Mouse (Mus musculus) heart, embryonic 14.5 days (tissue): Measurements from ENCODE around the gene Nemf. TPM values are rescaled to one million over a fixed set of nuclear protein-coding genes. Genes with fewer than 3 reads are reported as not detected.
A peak's percentile ranks its signal among the peaks of the same experiment; 100 is the strongest.

Experiments used
- ATAC-seq: fragments of 200-750 bp; cut with Nextera tagmentation; 2 replicates; pipeline ENCODE4 v1.8.0; 2017; ENCODE audit warnings: low read depth, moderate TSS enrichment; ENCODE audit not compliant: insufficient number of reproducible peaks, insufficient read depth, low FRiP score
- H3K27ac ChIP-seq, 2 experiments: fragments of 200-500 bp in 1 of 2; fragments of 300-500 bp in 1 of 2; sonication (generic) in 1 of 2; replicated peaks in 1 of 2; 2 replicates each; pipeline ENCODE4 v1.5.1; 2012 to 2014; ENCODE audit warnings: low read depth in 2 of 2, low read length in 2 of 2, control low read depth in 1 of 2, mild to moderate bottlenecking in 1 of 2, mixed read lengths in 1 of 2; ENCODE audit not compliant: control insufficient read depth in 1 of 2, insufficient read depth in 1 of 2
- H3K27me3 ChIP-seq: fragments of 300-500 bp; sonication (generic); 2 replicates; pipeline ENCODE4 v1.6.1; 2014; ENCODE audit warnings: mild to moderate bottlenecking, low read length, control low read depth; ENCODE audit not compliant: control insufficient read depth, insufficient read depth
- H3K36me3 ChIP-seq: fragments of 300-500 bp; sonication (generic); 2 replicates; pipeline ENCODE4 v1.6.1; 2014; ENCODE audit warnings: mild to moderate bottlenecking, control low read depth, low read length, mixed read lengths; ENCODE audit not compliant: control insufficient read depth, insufficient read depth
- H3K4me1 ChIP-seq, 2 experiments: fragments of 200-500 bp in 1 of 2; fragments of 300-500 bp in 1 of 2; sonication (generic) in 1 of 2; 2 replicates each; pipeline ENCODE4 v1.6.1; 2012 to 2014; ENCODE audit warnings: low read length in 2 of 2, control low read depth in 1 of 2, mixed read lengths in 1 of 2; ENCODE audit not compliant: control insufficient read depth in 2 of 2, insufficient read depth in 2 of 2
- H3K4me2 ChIP-seq: fragments of 300-500 bp; sonication (generic); 2 replicates; pipeline ENCODE4 v1.6.1; 2014; ENCODE audit warnings: mild to moderate bottlenecking, low read length
- H3K4me3 ChIP-seq, 2 experiments: fragments of 200-500 bp in 1 of 2; fragments of 300-500 bp in 1 of 2; sonication (generic) in 1 of 2; 2 replicates each; pipeline ENCODE4 v1.5.1; 2012 to 2014; ENCODE audit warnings: low read length in 2 of 2, mild to moderate bottlenecking in 2 of 2, control low read depth in 1 of 2, low read depth in 1 of 2, moderate library complexity in 1 of 2; ENCODE audit not compliant: control insufficient read depth in 1 of 2, insufficient read depth in 1 of 2
- H3K9ac ChIP-seq: fragments of 300-500 bp; sonication (generic); 2 replicates; pipeline ENCODE4 v1.6.1; 2014; ENCODE audit warnings: mild to moderate bottlenecking, low read length
- H3K9me3 ChIP-seq: fragments of 300-500 bp; sonication (generic); 2 replicates; pipeline ENCODE4 v1.6.1; 2016; ENCODE audit warnings: low read length, control low read depth; ENCODE audit not compliant: control insufficient read depth
- WGBS: fragments of 180-500 bp; shearing (Covaris S2); extraction: QIAGEN DNeasy Blood & Tissue Kit; methylation state at CpG from one replicate; pipeline ENCODE4 v1.1.7; 2014; 5-methylcytosine and 5-hydroxymethylcytosine counted together
- polyA plus RNA-seq: library from polyadenylated mRNA; unstranded; fragments of >200 nt; fragmentation: Nextera tagmentation; extraction: Ambion mirVana; gene quantifications from 2 replicates; pipeline ENCODE4 v1.2.1, GENCODE M21; 2014

Gene Nemf
- polyA plus RNA-seq = 62.7 and 62.9 TPM in 2 replicates

DNA sequence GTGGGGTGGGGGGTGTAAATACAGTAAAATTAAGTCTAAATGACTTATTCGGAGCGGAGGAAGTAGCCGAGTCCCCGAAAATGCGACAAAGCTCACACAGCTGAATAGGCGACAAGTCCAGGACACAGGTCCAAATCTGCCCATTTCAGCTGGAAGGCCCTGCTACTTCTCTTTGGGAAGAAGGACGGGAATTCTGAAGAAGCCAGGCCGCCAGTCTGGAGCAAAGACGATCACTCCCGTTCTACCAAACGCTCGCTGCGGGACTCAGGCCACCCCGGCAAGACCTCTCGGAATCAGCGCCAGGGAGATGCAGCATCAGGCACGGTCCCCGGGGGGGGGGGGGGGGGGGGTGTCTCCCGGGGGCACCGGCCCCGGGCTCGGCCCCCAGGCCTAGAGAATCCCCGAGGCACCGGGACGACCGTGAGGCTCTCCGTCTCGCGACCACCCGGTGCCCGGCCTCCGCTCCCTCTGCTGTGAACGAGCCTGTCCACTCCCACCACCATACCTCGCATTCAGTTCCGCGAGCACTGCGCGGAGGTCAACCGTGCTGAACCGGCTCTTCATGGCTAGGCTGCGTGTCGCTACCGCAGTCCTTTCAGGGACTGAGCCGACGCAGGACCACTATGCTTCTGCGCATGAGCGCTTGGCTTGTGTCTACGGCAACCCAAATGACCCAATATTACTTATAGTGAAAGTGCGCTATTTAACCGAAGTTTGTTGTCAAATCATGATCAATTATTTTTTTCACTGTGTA is at the start of gene Nemf:
TSS of gene Nemf (minus strand) at position 620 of the 754 bp plus-strand sequence.
- under 1% methylated on average over 44 of the region's 50 CpGs for WGBS
- Histone ChIP-seq H3K27ac (peak within 1 kb of the TSS; percentile 63 to 90), H3K27me3 (no peaks in the 10 kb centered on the region), H3K4me1 (0 out of 4 replicates have a peak, but pooled peaks cover 0 to 3% of the 10 kb centered on the region in 2 experiments), H3K9ac (peak within 1 kb of the TSS; percentile 90), H3K9me3 (no peaks in the 10 kb centered on the region), H3K4me3 (peak within 1 kb of the TSS; percentile 71 to 99), H3K4me2 (peak within 1 kb of the TSS; percentile 91), H3K36me3 (peaks cover 37% of the 10 kb centered on the region)
- ATAC-seq = peak; percentile 40; the same call in 1 of the 2 replicates

DNA sequence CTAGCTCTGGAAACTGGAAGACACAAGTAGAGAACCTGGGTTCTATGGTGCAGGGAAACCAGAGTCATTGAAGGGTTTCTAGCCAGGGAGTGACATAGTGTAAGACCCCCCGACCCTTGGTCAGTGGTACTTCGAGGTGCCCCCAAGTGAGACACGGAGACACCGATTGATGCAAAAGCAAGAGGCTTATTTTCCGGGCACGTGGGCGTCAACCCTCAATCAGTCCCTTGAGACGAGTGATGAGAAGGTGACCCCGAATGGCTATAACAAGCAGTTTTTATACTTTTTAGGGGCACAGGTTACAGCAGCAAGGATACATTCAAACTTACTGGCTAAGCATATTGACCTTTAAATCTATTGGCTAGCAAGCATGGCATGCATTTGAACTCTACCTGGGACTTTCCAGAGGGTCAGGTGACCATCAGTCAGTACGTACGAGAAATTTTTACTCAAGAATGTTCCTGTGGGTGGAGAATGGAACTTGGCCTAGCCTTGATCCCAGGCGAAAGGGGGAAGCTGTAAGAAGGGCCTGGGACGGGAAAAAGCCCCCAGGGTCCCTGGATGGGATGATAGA is 45.7 kb upstream of the Nemf start:
- Histone ChIP-seq H3K4me2 (no peak overlapping the region), H3K9ac (no peak overlapping the region), H3K4me3 (no peak overlapping the region), H3K4me1 (peaks cover 4% of the 10 kb centered on the region in 2 experiments; a peak in 2 of 4 replicates), H3K9me3 (no peaks in the 10 kb centered on the region), H3K27me3 (no peaks in the 10 kb centered on the region), H3K27ac (no peak overlapping the region), H3K36me3 (no peaks in the 10 kb centered on the region)
- ATAC-seq = no peak
- WGBS = 90% methylated on average over 13 of the region's 13 CpGs

DNA sequence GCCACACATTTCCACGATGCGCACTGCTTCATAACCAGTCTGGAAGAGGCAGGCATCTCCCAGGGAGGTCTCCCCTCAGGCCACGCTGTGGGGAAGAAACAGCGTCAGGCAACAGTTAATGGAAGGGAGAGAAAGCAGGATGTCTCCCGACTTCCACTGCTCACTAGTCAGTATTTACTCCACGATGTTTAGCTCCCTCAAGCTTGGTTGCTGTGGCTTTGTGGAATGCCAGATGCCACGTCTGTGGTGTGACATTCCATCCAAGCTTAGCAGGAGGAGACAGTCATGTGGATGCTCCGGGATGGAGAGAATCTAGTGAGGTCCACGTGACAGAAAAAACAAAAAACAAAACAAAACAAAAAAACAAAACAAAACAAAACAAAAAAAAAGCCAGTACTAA is 45.1 kb upstream of the Nemf start:
- no peak for ATAC-seq

DNA sequence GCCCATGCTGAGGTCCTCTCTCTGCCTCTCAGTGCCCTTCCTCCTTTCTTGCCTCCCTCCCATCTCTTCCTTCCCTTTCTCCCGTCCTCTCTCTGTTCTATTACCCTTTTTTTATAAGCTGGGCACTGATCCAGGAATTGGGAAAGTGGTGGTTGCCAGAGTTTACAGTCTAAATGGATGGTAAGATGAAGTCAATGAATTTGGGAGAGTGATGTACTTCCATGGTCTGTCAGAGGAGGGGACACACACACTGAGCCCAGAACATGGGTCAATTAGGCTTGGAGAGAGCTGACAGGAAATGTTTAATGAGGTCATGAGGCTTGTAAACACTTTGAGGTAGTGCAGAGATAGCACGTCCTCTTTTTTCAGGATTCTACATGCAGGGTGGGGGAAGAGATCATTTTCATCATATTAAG is 43.9 kb upstream of the Nemf start:
- Histone ChIP-seq H3K4me1 (peaks cover 4% of the 10 kb centered on the region in 2 experiments; a peak in 2 of 4 replicates), H3K36me3 (no peaks in the 10 kb centered on the region), H3K27ac (no peak overlapping the region), H3K9me3 (no peaks in the 10 kb centered on the region), H3K4me2 (no peak overlapping the region), H3K9ac (no peak overlapping the region), H3K4me3 (no peak overlapping the region), H3K27me3 (no peaks in the 10 kb centered on the region)
- ATAC-seq = no peak
- WGBS = 30% methylated on average over 2 of the region's 2 CpGs

More for the DNA sequence above, 45.1 kb upstream of the Nemf start:
- Histone ChIP-seq H3K4me1 (peaks cover 4% of the 10 kb centered on the region in 2 experiments; a peak in 2 of 4 replicates), H3K4me3 (no peak overlapping the region), H3K9me3 (no peaks in the 10 kb centered on the region), H3K4me2 (no peak overlapping the region), H3K9ac (no peak overlapping the region), H3K27me3 (no peaks in the 10 kb centered on the region), H3K27ac (no peak overlapping the region), H3K36me3 (no peaks in the 10 kb centered on the region)
- 47% methylated on average over 9 of the region's 9 CpGs for WGBS

DNA sequence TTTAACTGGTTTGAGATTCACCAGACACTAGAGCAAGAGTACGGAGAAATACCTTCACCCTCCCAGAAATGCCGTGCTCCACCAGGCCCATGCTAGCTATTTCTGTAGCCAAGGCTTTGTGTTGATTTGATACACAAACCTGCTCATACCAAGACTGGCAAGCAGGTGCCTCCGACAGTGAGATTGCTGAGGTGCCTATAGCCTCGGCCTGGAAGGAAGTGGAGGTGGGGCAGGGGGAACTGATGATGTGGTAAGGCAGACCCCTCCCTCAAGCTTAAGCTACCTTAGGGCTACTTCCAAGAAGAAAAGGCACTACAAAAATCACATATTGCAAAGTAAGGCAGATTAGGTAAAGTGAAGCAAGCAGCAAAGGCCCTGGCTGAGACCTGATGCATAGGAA is 43.4 kb upstream of the Nemf start:
- WGBS = 71% methylated on average over 4 of the region's 4 CpGs
- peaks cover 4% of the 10 kb centered on the region in 2 experiments; a peak in 2 of 4 replicates for H3K4me1 ChIP-seq
- no peaks in the 10 kb centered on the region for H3K9me3 ChIP-seq
- no peak overlapping the region for H3K27ac ChIP-seq
- no peaks in the 10 kb centered on the region for H3K27me3 ChIP-seq
- H3K9ac ChIP-seq = no peak overlapping the region
- no peak overlapping the region for H3K4me3 ChIP-seq
- no peaks in the 10 kb centered on the region for H3K36me3 ChIP-seq
- no peak overlapping the region for H3K4me2 ChIP-seq
- ATAC-seq = no peak

DNA sequence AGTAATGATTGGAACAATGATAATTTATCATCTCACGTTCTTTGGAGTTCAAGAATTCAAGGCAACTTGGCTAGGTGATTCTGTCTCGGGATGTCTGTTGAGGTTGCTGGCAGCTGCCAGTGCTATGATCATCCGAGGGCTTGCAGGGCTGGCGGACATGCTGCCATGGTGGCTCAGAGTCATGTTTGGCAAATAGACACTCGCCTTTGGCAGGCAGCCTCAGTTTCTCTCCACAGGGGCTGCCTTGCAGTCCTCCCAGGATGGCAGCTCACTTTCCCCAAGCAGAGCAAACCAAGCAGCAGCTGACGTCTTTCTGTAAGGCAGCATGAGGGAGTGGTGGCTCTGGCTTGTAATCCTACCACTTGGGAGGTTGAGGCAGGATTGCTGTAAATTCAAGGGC is 37.5 kb upstream of the Nemf start:
- Histone ChIP-seq H3K36me3 (no peaks in the 10 kb centered on the region), H3K4me3 (no peak overlapping the region), H3K27me3 (no peaks in the 10 kb centered on the region), H3K4me2 (no peak overlapping the region), H3K27ac (no peak overlapping the region), H3K4me1 (no peaks in the 10 kb centered on the region; a peak in 1 of 4 replicates), H3K9me3 (no peaks in the 10 kb centered on the region), H3K9ac (no peak overlapping the region)
- ATAC-seq = no peak
- whole genome bisulfite sequencing = 78% methylated on average over 6 of the region's 6 CpGs

DNA sequence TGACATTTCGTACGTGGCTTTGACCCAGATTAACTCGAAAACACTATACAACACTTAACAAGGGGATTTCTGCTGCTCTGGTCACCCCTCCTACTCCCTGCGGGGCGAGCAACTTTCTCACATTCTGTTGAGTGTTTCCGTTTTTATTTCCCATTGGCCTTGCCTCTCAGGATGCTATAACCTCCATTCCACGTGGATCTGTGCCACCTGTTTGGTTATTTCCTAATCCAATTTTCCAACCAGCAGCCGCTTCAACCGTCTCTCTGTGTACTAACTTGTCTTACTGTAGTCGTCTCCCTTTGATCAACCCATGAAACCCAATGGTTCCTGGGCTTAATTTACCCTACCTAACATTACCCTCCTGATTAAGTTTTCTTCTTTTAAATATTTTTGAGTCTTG is 36.1 kb upstream of the Nemf start:
- Histone ChIP-seq H3K4me2 (no peak overlapping the region), H3K36me3 (no peaks in the 10 kb centered on the region), H3K27me3 (no peaks in the 10 kb centered on the region), H3K9ac (no peak overlapping the region), H3K27ac (no peak overlapping the region), H3K4me3 (no peak overlapping the region), H3K4me1 (no peaks in the 10 kb centered on the region; a peak in 1 of 4 replicates), H3K9me3 (no peaks in the 10 kb centered on the region)
- ATAC-seq = no peak
- WGBS = 81% methylated on average over 10 of the region's 10 CpGs
